Mouse (Mus musculus) layer of hippocampus, adult 2 months (tissue): Measurements from ENCODE around the gene Swt1. TPM values are rescaled to one million over a fixed set of nuclear protein-coding genes. Genes with fewer than 3 reads are reported as not detected.

Experiments
- DNase-seq, 2 experiments: peaks; one replicate each; pipeline ENCODE4 v3.0.0; 2022; ENCODE audit warnings: low spot score in 2 of 2
- H3K27ac ChIP-seq: fragments of 200-600 bp; 2 replicates; pipeline ENCODE4 v1.8.1; 2022
- H3K4me3 ChIP-seq: fragments of 200-600 bp; 2 replicates; pipeline ENCODE4 v1.8.1; 2022; ENCODE audit warnings: mild to moderate bottlenecking
- CTCF ChIP-seq: fragments of 200-600 bp; conservative IDR thresholded peaks from 2 replicates; pipeline ENCODE4 v1.8.1; 2022; ENCODE audit warnings: antibody characterized with exemption, mild to moderate bottlenecking, moderate library complexity
- total RNA-seq, 2 experiments: library from RNA; stranded (reverse); gene quantifications; 2 replicates each; pipeline ENCODE4 v1.2.3; 2021

Gene Swt1
- total RNA-seq, 2 experiments from 2014 or later: 11.6 to 21.2 TPM

DNA sequence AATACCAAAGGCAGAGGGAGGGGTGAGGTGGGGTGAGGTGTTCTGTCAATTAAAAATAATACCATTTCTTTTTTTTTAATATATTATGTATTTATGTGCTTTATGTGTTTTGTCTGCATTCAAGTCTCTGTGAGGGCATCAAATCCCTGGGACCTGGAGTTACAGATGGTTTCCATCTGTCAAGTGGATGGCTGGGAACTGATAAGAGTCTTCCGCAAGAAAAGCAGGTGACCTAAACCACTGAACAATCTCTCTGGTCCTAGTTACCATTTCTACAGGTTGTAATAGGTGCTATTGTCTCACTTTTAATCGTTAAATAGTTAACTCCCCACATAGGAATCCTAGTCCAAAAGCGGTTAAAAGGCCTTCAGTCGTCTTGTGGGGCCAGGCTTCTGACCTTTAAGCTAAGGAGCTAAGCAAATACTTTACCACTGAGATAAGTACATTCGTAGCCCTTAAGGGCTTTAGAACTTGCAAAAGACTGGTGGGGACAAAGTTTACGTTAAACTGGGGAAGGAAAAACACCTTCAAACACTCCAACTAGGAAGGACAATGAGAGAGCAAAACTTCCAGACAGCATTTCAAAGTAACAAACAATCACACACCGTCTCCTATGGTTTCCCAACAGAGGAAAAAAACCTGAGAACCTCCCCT is 1.2 kb downstream of the Swt1 start:
- H3K4me3 ChIP-seq: peak overlapping the region; percentile 84
- TF ChIP-seq CTCF: no peak
- DNase-seq: no peak
- no peak overlapping the region for H3K27ac ChIP-seq

- no peak for DNase-seq
- TF ChIP-seq CTCF: no peak
- Histone ChIP-seq H3K27ac (no peak overlapping the region), H3K4me3 (no peak overlapping the region)
Observed at GRCm38 (mm10) chr1:151422178-151422577, 6.1 kb downstream of the Swt1 start.

DNA sequence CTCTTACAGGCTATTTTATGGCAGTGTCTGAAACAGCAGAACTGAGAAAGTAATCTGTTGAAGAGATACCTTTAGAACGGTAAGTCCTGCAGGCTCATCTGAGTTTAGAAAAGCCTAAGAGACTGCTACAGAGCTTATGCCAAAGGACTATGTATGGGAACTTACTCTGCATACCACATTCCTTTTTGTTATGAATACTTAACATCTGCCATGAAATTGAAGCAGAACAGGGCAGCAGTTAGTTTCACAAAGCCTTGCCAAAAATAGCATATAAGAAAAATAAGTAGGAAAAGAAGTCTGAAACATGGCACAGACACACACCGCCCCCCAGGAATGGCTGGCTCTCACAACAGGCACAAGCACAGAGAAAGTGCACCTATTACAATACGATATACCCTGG is 18.4 kb downstream of the Swt1 start:
- no peak for TF ChIP-seq CTCF
- no peak overlapping the region for H3K27ac ChIP-seq
- no peak for DNase-seq
- H3K4me3 ChIP-seq: no peak overlapping the region

DNA sequence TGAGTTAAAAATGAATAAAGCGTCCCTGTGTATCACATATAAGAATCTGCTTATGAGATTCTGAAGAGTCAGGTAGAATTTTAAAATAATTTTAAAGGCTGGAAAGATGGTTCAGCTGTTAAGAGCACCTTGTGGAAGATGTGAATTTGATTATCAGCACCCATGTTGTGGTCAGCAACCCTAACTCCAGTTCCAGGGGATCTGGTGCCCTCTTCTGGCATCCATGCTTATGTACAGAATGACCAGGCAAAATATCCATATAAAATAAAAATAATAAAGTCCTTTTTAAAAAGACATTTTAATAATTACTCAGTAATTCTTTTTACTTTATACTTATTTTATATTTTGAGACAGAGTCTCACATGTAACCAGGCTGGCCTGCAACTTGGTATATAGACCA is 38.2 kb downstream of the Swt1 start:
- TF ChIP-seq CTCF: peak; percentile 69
- Histone ChIP-seq H3K4me3 (no peak overlapping the region), H3K27ac (no peak overlapping the region)
- no peak for DNase-seq

DNA sequence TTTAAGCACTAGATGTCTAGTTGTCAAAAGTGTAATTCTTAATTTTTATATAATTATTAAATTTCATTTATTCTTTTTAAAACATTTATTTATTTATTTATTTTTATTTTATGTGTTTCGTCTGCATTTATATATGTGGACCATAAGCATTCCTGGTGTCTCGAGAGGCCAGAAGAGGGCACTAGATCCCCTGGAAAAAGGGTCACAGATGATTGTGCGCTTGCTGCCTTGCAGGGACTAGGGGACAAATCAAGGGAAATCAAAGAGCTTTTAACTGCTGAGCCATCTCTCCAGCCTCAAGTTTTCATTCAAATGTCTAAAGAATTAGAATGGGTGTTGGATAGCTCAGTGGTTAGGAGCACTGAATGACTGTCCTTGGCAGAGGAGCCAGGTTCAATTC is 50.9 kb downstream of the Swt1 start:
- DNase-seq: no peak
- TF ChIP-seq CTCF: peak; percentile 51
- no peak overlapping the region for H3K27ac ChIP-seq
- no peak overlapping the region for H3K4me3 ChIP-seq

GRCm38 (mm10) chr1:151372823-151373222 is 55.4 kb downstream of the Swt1 start:
- no peak for TF ChIP-seq CTCF
- no peak for DNase-seq
- no peak overlapping the region for H3K27ac ChIP-seq
- H3K4me3 ChIP-seq: no peak overlapping the region

DNA sequence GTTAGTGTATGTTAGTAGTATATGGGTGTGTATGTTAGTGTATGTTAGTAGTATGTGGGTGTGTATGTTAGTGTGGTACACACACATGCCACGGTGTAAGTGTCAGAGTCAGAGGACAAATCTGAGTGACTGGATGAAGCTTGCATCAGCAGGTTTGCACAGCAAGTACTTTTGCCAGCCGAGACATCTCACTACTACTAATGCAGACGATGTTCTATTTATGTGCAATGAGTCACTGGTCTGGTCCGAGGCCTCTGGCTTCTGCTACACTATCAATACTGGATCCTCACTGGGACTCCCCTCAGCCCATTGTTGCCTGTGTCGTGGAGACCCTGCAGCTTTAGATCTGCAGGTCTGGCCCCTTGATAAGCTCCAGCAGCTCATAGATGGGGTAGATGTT is 56.7 kb downstream of the Swt1 start:
- H3K27ac ChIP-seq: no peak overlapping the region
- no peak for DNase-seq
- TF ChIP-seq CTCF: no peak
- H3K4me3 ChIP-seq: no peak overlapping the region

- TF ChIP-seq CTCF: no peak
- Histone ChIP-seq H3K27ac (no peak overlapping the region), H3K4me3 (no peak overlapping the region)
- no peak for DNase-seq
Observed at GRCm38 (mm10) chr1:151370573-151370972, 57.7 kb downstream of the Swt1 start.

- no peak overlapping the region for H3K27ac ChIP-seq
- no peak for TF ChIP-seq CTCF
- no peak overlapping the region for H3K4me3 ChIP-seq
- DNase-seq: no peak
Observed at GRCm38 (mm10) chr1:151368444-151368843, 59.8 kb downstream of the Swt1 start.

GRCm38 (mm10) chr1:151367721-151368324 is 60.4 kb downstream of the Swt1 start:
- DNase-seq: no peak
- no peak for TF ChIP-seq CTCF
- H3K27ac ChIP-seq: no peak overlapping the region
- H3K4me3 ChIP-seq: no peak overlapping the region

DNA sequence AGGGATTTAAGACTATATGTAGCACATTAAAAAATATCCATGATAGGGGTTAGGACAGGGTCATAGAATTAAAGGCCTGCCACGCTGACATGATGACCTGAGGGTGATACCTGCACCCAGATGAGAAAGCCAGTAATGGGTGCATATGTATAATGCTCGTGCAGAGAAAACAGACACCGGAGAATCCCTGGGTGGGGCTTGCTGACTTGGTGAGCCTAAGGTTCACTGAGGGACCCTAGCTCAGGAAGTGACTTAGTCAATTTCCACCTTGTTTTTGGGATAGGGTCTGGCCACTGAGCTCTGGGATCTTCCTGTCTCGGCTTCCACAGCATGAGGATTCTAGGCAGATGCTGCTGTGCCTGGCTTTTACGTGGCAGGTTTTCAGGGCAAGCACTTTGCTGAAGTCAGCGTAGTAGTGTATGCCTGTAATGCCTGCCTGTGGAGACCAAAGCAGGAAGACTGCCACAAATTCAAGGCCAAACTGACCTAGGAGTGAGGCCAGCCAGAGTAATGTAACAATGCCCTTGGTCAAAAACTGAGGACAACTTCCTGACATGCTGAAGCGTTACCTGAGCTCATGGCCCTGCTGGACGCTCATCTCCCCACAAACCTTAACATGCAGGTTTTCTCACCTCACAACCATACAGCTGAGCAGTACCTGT is 61.2 kb downstream of the Swt1 start:
- no peak for TF ChIP-seq CTCF
- H3K27ac ChIP-seq: no peak overlapping the region
- H3K4me3 ChIP-seq: no peak overlapping the region
- DNase-seq: no peak

DNA sequence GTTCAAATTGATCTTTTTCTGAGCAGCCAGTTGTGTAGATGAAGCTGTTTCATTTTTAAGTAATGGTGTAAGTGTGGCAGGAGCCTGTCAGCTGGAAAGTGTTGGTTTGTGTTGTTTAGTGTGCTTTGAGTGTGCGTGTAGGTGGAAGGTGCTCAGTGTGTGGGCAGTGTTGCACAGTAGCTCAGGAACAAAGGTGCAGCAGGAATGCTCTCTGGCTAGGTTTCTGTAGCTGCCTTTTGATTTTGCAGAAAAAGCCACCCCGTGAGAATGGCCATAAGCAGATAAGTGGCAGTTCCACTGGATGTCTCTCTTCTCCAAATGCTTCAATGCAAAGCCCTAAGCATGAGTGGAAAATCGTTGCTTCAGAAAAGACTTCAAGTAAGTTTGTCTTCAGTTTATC is 68.9 kb downstream of the Swt1 start:
- H3K27ac ChIP-seq: no peak overlapping the region
- no peak for DNase-seq
- TF ChIP-seq CTCF: no peak
- H3K4me3 ChIP-seq: no peak overlapping the region

GRCm38 (mm10) chr1:151355994-151356393 is 72.3 kb downstream of the Swt1 start:
- no peak for DNase-seq
- TF ChIP-seq CTCF: no peak
- Histone ChIP-seq H3K4me3 (no peak overlapping the region), H3K27ac (no peak overlapping the region)

DNA sequence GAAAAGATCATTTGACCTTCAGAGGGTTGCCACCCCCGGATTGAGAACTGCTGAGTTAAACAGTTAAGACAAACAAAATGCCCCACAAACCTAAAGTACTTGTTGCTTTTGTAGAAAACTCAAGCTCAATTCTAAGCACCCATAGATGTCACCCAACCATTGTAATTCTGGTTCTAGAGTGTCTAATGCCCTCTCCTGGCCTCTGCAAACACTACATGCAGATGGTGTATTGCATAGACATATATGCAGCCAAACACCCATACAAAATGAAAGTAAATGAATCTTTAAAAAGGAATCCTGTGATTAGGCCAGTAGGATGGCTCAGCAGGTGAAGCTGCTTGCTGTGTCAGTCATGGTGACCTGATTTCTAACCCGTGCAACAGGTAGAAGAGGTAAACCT is 75.3 kb downstream of the Swt1 start:
- Histone ChIP-seq H3K4me3 (no peak overlapping the region), H3K27ac (no peak overlapping the region)
- peak; percentile 71 for TF ChIP-seq CTCF
- no peak for DNase-seq
